Mouse (Mus musculus): ENCODE data around the gene Rplp1.

DNA sequence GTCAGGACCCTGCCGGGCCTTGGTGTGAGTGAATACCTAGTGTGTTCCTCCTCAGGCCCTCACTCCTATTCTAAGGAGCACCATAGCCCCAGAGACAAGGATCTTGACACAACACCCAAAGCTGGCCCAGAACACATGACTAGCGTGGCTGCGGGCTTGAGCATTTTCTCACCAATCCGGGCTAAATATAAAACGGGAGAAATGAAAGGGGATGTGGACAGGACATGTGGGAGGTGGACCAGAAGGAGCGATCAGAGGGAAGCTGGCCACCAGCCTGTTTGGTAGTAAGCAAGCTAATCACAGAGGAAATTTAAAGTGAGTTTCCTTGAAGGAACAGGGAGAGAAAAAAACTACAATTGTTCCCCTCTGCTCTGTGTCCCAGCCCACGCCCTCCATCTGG is 28.4 kb downstream of the Rplp1 start:
- TF ChIP-seq CTCF (IDR thresholded peaks at IDR 0.05; ENCODE audit: low read depth, low read length): no peak
- no peak for TF ChIP-seq POLR2A (IDR thresholded peaks at IDR 0.05; ENCODE audit: extremely low read depth, insufficient read depth, low read length)

Data from liver, adult 2 months (tissue).